Mouse (Mus musculus): ENCODE measurements around the gene Slamf7. TPM values are rescaled to one million over a fixed set of nuclear protein-coding genes. Genes with fewer than 3 reads are reported as not detected.
A peak's percentile ranks its signal among the peaks of the same experiment; 100 is the strongest.

Slamf7 gene
- polyA plus RNA-seq, 1 experiment from 2014 or later: 0.83 TPM

GRCm38 (mm10) chr1:171647716-171648115 is 5.1 kb downstream of the Slamf7 start:
- H3K9ac ChIP-seq (ENCODE audit: low read length): no peak overlapping the region
- no peaks in the 10 kb centered on the region for H3K36me3 ChIP-seq (ENCODE audit: control insufficient read depth, insufficient read depth)
- no peak overlapping the region for H3K27ac ChIP-seq (ENCODE audit: low read length)
- no peak overlapping the region for H3K4me2 ChIP-seq (ENCODE audit: low read depth, low read length)
- H3K4me1 ChIP-seq (ENCODE audit: control insufficient read depth, insufficient read depth, low read length): no peaks in the 10 kb centered on the region
- no peaks in the 10 kb centered on the region for H3K9me3 ChIP-seq (replicated peaks; ENCODE audit: control insufficient read depth, low read length)
- H3K4me3 ChIP-seq (ENCODE audit: low read length): no peak overlapping the region
- 75% methylated on average over 5 of the region's 5 CpGs for WGBS
- no peaks in the 10 kb centered on the region for H3K27me3 ChIP-seq (ENCODE audit: control insufficient read depth, insufficient read depth, low read length)
- no peak for ATAC-seq (replicated peaks; ENCODE audit: extremely low read depth, insufficient read depth, low FRiP score)

- H3K9ac ChIP-seq (ENCODE audit: low read length): no peak overlapping the region
- H3K4me3 ChIP-seq (ENCODE audit: low read length): no peak overlapping the region
- no peaks in the 10 kb centered on the region for H3K36me3 ChIP-seq (ENCODE audit: control insufficient read depth, insufficient read depth)
- H3K27me3 ChIP-seq (ENCODE audit: control insufficient read depth, insufficient read depth, low read length): no peaks in the 10 kb centered on the region
- no peak for ATAC-seq (replicated peaks; ENCODE audit: extremely low read depth, insufficient read depth, low FRiP score)
- H3K9me3 ChIP-seq (replicated peaks; ENCODE audit: control insufficient read depth, low read length): no peaks in the 10 kb centered on the region
- no peaks in the 10 kb centered on the region for H3K4me1 ChIP-seq (ENCODE audit: control insufficient read depth, insufficient read depth, low read length)
- H3K4me2 ChIP-seq (ENCODE audit: low read depth, low read length): no peak overlapping the region
- H3K27ac ChIP-seq (ENCODE audit: low read length): no peak overlapping the region
- 62% methylated on average over 5 of the region's 5 CpGs for WGBS
Measured at GRCm38 (mm10) chr1:171646429-171646940, 6.3 kb downstream of the Slamf7 start.

GRCm38 (mm10) chr1:171643612-171644011 is 9.2 kb downstream of the Slamf7 start:
- Histone ChIP-seq H3K27me3 (ENCODE audit: control insufficient read depth, insufficient read depth, low read length) (no peaks in the 10 kb centered on the region), H3K36me3 (ENCODE audit: control insufficient read depth, insufficient read depth) (no peaks in the 10 kb centered on the region), H3K9ac (ENCODE audit: low read length) (no peak overlapping the region), H3K9me3 (replicated peaks; ENCODE audit: control insufficient read depth, low read length) (no peaks in the 10 kb centered on the region), H3K4me1 (ENCODE audit: control insufficient read depth, insufficient read depth, low read length) (no peaks in the 10 kb centered on the region), H3K4me2 (ENCODE audit: low read depth, low read length) (no peak overlapping the region), H3K4me3 (ENCODE audit: low read length) (no peak overlapping the region), H3K27ac (ENCODE audit: low read length) (no peak overlapping the region)
- no peak for ATAC-seq (replicated peaks; ENCODE audit: extremely low read depth, insufficient read depth, low FRiP score)
- 49% methylated on average over 7 of the region's 7 CpGs for whole genome bisulfite sequencing

GRCm38 (mm10) chr1:171640796-171641195 is 12.0 kb downstream of the Slamf7 start:
- WGBS: 89% methylated on average over 6 of the region's 6 CpGs
- Histone ChIP-seq H3K36me3 (ENCODE audit: control insufficient read depth, insufficient read depth) (no peaks in the 10 kb centered on the region), H3K4me3 (ENCODE audit: low read length) (no peak overlapping the region), H3K9ac (ENCODE audit: low read length) (no peak overlapping the region), H3K9me3 (replicated peaks; ENCODE audit: control insufficient read depth, low read length) (no peaks in the 10 kb centered on the region), H3K27me3 (ENCODE audit: control insufficient read depth, insufficient read depth, low read length) (no peaks in the 10 kb centered on the region), H3K4me2 (ENCODE audit: low read depth, low read length) (no peak overlapping the region), H3K4me1 (ENCODE audit: control insufficient read depth, insufficient read depth, low read length) (no peaks in the 10 kb centered on the region), H3K27ac (ENCODE audit: low read length) (no peak overlapping the region)
- ATAC-seq (replicated peaks; ENCODE audit: extremely low read depth, insufficient read depth, low FRiP score): no peak

- H3K27ac ChIP-seq (ENCODE audit: low read length): no peak overlapping the region
- no peaks in the 10 kb centered on the region for H3K4me1 ChIP-seq (ENCODE audit: control insufficient read depth, insufficient read depth, low read length)
- H3K4me3 ChIP-seq (ENCODE audit: low read length): no peak overlapping the region
- no peaks in the 10 kb centered on the region for H3K36me3 ChIP-seq (ENCODE audit: control insufficient read depth, insufficient read depth)
- H3K27me3 ChIP-seq (ENCODE audit: control insufficient read depth, insufficient read depth, low read length): no peaks in the 10 kb centered on the region
- H3K9me3 ChIP-seq (replicated peaks; ENCODE audit: control insufficient read depth, low read length): no peaks in the 10 kb centered on the region
- 46% methylated on average over 2 of the region's 2 CpGs for WGBS
- ATAC-seq (replicated peaks; ENCODE audit: extremely low read depth, insufficient read depth, low FRiP score): no peak
- no peak overlapping the region for H3K9ac ChIP-seq (ENCODE audit: low read length)
- no peak overlapping the region for H3K4me2 ChIP-seq (ENCODE audit: low read depth, low read length)
Measured at GRCm38 (mm10) chr1:171638686-171639085, 14.1 kb downstream of the Slamf7 start.

- Histone ChIP-seq H3K27me3 (ENCODE audit: control insufficient read depth, insufficient read depth, low read length) (no peaks in the 10 kb centered on the region), H3K4me1 (ENCODE audit: control insufficient read depth, insufficient read depth, low read length) (no peaks in the 10 kb centered on the region), H3K9ac (ENCODE audit: low read length) (no peak overlapping the region), H3K4me2 (ENCODE audit: low read depth, low read length) (no peak overlapping the region), H3K9me3 (replicated peaks; ENCODE audit: control insufficient read depth, low read length) (no peaks in the 10 kb centered on the region), H3K36me3 (ENCODE audit: control insufficient read depth, insufficient read depth) (no peaks in the 10 kb centered on the region), H3K4me3 (ENCODE audit: low read length) (no peak overlapping the region), H3K27ac (ENCODE audit: low read length) (no peak overlapping the region)
- no peak for ATAC-seq (replicated peaks; ENCODE audit: extremely low read depth, insufficient read depth, low FRiP score)
- 66% methylated on average over 8 of the region's 8 CpGs for WGBS
Measured at GRCm38 (mm10) chr1:171637101-171637500, 15.7 kb downstream of the Slamf7 start.

GRCm38 (mm10) chr1:171635696-171636095 is 17.1 kb downstream of the Slamf7 start:
- Histone ChIP-seq H3K27ac (ENCODE audit: low read length) (no peak overlapping the region), H3K9me3 (replicated peaks; ENCODE audit: control insufficient read depth, low read length) (no peaks in the 10 kb centered on the region), H3K4me3 (ENCODE audit: low read length) (no peak overlapping the region), H3K4me1 (ENCODE audit: control insufficient read depth, insufficient read depth, low read length) (peaks cover 8% of the 10 kb centered on the region), H3K9ac (ENCODE audit: low read length) (no peak overlapping the region), H3K27me3 (ENCODE audit: control insufficient read depth, insufficient read depth, low read length) (no peaks in the 10 kb centered on the region), H3K36me3 (ENCODE audit: control insufficient read depth, insufficient read depth) (no peaks in the 10 kb centered on the region), H3K4me2 (ENCODE audit: low read depth, low read length) (no peak overlapping the region)
- WGBS: 32% methylated on average over 6 of the region's 6 CpGs
- ATAC-seq (replicated peaks; ENCODE audit: extremely low read depth, insufficient read depth, low FRiP score): no peak

- H3K27me3 ChIP-seq (ENCODE audit: control insufficient read depth, insufficient read depth, low read length): no peaks in the 10 kb centered on the region
- no peak overlapping the region for H3K9ac ChIP-seq (ENCODE audit: low read length)
- H3K4me2 ChIP-seq (ENCODE audit: low read depth, low read length): no peak overlapping the region
- H3K27ac ChIP-seq (ENCODE audit: low read length): peak overlapping the region; percentile 36; the same call in 1 of the 2 replicates
- no peaks in the 10 kb centered on the region for H3K9me3 ChIP-seq (replicated peaks; ENCODE audit: control insufficient read depth, low read length)
- H3K36me3 ChIP-seq (ENCODE audit: control insufficient read depth, insufficient read depth): no peaks in the 10 kb centered on the region
- ATAC-seq (replicated peaks; ENCODE audit: extremely low read depth, insufficient read depth, low FRiP score): peak; percentile 78; the same call in 1 of the 2 replicates
- H3K4me3 ChIP-seq (ENCODE audit: low read length): no peak overlapping the region
- peaks cover 9% of the 10 kb centered on the region for H3K4me1 ChIP-seq (ENCODE audit: control insufficient read depth, insufficient read depth, low read length)
- WGBS: 35% methylated on average over 2 of the region's 2 CpGs
Measured at GRCm38 (mm10) chr1:171631447-171631846, 21.4 kb downstream of the Slamf7 start.

- H3K27me3 ChIP-seq (ENCODE audit: control insufficient read depth, insufficient read depth, low read length): no peaks in the 10 kb centered on the region
- peaks cover 9% of the 10 kb centered on the region for H3K4me1 ChIP-seq (ENCODE audit: control insufficient read depth, insufficient read depth, low read length)
- H3K36me3 ChIP-seq (ENCODE audit: control insufficient read depth, insufficient read depth): no peaks in the 10 kb centered on the region
- WGBS: 62% methylated on average over 4 of the region's 4 CpGs
- ATAC-seq (replicated peaks; ENCODE audit: extremely low read depth, insufficient read depth, low FRiP score): peak; percentile 58
- H3K9ac ChIP-seq (ENCODE audit: low read length): no peak overlapping the region
- H3K4me2 ChIP-seq (ENCODE audit: low read depth, low read length): no peak overlapping the region
- no peaks in the 10 kb centered on the region for H3K9me3 ChIP-seq (replicated peaks; ENCODE audit: control insufficient read depth, low read length)
- H3K27ac ChIP-seq (ENCODE audit: low read length): peak overlapping the region; percentile 36; the same call in 1 of the 2 replicates
- no peak overlapping the region for H3K4me3 ChIP-seq (ENCODE audit: low read length)
Measured at GRCm38 (mm10) chr1:171630912-171631311, 21.9 kb downstream of the Slamf7 start.
